Mouse (Mus musculus) frontal cortex, adult (tissue): ENCODE results near the gene BC052040.

ENCODE experiments used
- ATAC-seq: cut with Nextera tagmentation; 2 replicates; pipeline ENCODE4 v1.9.2; 2017; ENCODE audit warnings: mild to moderate bottlenecking, moderate library complexity, mixed read lengths; ENCODE audit not compliant: low TSS enrichment

The BC052040 gene

GRCm38 (mm10) chr2:115581241-115581988, at the start of gene BC052040:
Gene BC052040 (plus strand): TSS chr2:115581716.
- peak; percentile 100 for ATAC-seq

- ATAC-seq, result no peak
Measured at GRCm38 (mm10) chr2:115538009-115538690, 43.4 kb upstream of the BC052040 start.

- no peak for ATAC-seq
Measured at GRCm38 (mm10) chr2:115538691-115539283, 42.7 kb upstream of the BC052040 start.

GRCm38 (mm10) chr2:115539731-115540130, 41.8 kb upstream of the BC052040 start:
- ATAC-seq, result no peak

- ATAC-seq, result no peak
Measured at GRCm38 (mm10) chr2:115542401-115543123, 39.0 kb upstream of the BC052040 start.

- ATAC-seq, result no peak
Measured at GRCm38 (mm10) chr2:115543212-115543611, 38.3 kb upstream of the BC052040 start.

- ATAC-seq, result no peak
Measured at GRCm38 (mm10) chr2:115551901-115552300, 29.6 kb upstream of the BC052040 start.

- no peak for ATAC-seq
Measured at GRCm38 (mm10) chr2:115562155-115562827, 19.2 kb upstream of the BC052040 start.

GRCm38 (mm10) chr2:115563436-115564093, 18.0 kb upstream of the BC052040 start:
- no peak for ATAC-seq

- no peak for ATAC-seq
Measured at GRCm38 (mm10) chr2:115571996-115572395, 9.5 kb upstream of the BC052040 start.

GRCm38 (mm10) chr2:115574802-115575201, 6.7 kb upstream of the BC052040 start:
- ATAC-seq, result no peak

GRCm38 (mm10) chr2:115579171-115579900, 2.2 kb upstream of the BC052040 start:
- ATAC-seq, result no peak

GRCm38 (mm10) chr2:115579976-115580375, 1.5 kb upstream of the BC052040 start:
- ATAC-seq, result no peak

GRCm38 (mm10) chr2:115581989-115582608, 583 bp downstream of the BC052040 start:
- ATAC-seq, result no peak

- ATAC-seq, result no peak
Measured at GRCm38 (mm10) chr2:115583776-115584175, 2.3 kb downstream of the BC052040 start.

GRCm38 (mm10) chr2:115590602-115591001, 9.1 kb downstream of the BC052040 start:
- no peak for ATAC-seq

- ATAC-seq, result peak; percentile 90
Measured at GRCm38 (mm10) chr2:115592651-115593119, 11.2 kb downstream of the BC052040 start.

- ATAC-seq, result no peak
Measured at GRCm38 (mm10) chr2:115597017-115597416, 15.5 kb downstream of the BC052040 start.

- no peak for ATAC-seq
Measured at GRCm38 (mm10) chr2:115598266-115598665, 16.8 kb downstream of the BC052040 start.

- ATAC-seq, result no peak
Measured at GRCm38 (mm10) chr2:115600724-115601123, 19.2 kb downstream of the BC052040 start.
